ENCODE assay signal across 28 mouse cellular contexts in genomic region chr16:40294296-40294882, GRCm38 (mm10).
DNase-seq lines count a peak whose midpoint lies in the region; ATAC-seq and TF ChIP-seq lines count a peak whose summit lies in the region.
"Had no signal": no experiment of that assay in that cellular context is flagged by ENCODE, and none has a peak within 500 bp of the region (broad histone marks: within the 10 kb centered on the region; RNA-seq: fewer than 3 reads in every experiment).

No protein-coding gene starts in this region.

- no peak for DNase-seq in forebrain, postnatal 0 days
- DNase-seq in midbrain, embryonic 10.5 days (ENCODE audit: low spot score) = no peak
- DNase-seq in hindbrain, embryonic 14.5 days (ENCODE audit: low spot score) = no peak
- DNase-seq in retina, embryonic 14.5 days (ENCODE audit: low spot score) = peak; percentile 17
- DNase-seq in gastrocnemius, postnatal 14 days = no peak
- no peak for DNase-seq in embryo, embryonic 9.5 days (ENCODE audit: extremely low spot score)
- DNase-seq: adrenal gland, postnatal 10 days; cerebellum, adult 11 months; cerebellum, adult 9-11 months; gastrocnemius, adult 2 months; heart, adult 2 months; heart, postnatal 4 days; kidney, adult 18-20 months; kidney, postnatal 25 days; liver; lung, adult 2 months; lung, postnatal 10 days; thymus, adult 2 months; thymus, postnatal 36 days had no signal

- no peaks in the 10 kb centered on the region for H3K9me3 ChIP-seq in forebrain, embryonic 13.5 days (replicated peaks)
- no peaks in the 10 kb centered on the region for H3K9me3 ChIP-seq in forebrain, postnatal 0 days (ENCODE audit: low read length)
- H3K9me3 ChIP-seq in midbrain, embryonic 13.5 days = no peaks in the 10 kb centered on the region
- H3K9me3 ChIP-seq in midbrain, embryonic 10.5 days (replicated peaks) = no peaks in the 10 kb centered on the region
- H3K9me3 ChIP-seq in hindbrain, embryonic 14.5 days (ENCODE audit: control insufficient read depth, low read length) = no peaks in the 10 kb centered on the region
- H3K9me3 ChIP-seq: heart, embryonic 12.5 days; kidney, embryonic 15.5 days had no signal

- WGBS in forebrain, embryonic 13.5 days = 54% methylated on average over 4 of the region's 4 CpGs
- WGBS in forebrain, postnatal 0 days = 59% methylated on average over 4 of the region's 4 CpGs
- WGBS in midbrain, embryonic 13.5 days = 36% methylated on average over 4 of the region's 4 CpGs
- 56% methylated on average over 4 of the region's 4 CpGs for WGBS in midbrain, embryonic 10.5 days
- 28% methylated on average over 4 of the region's 4 CpGs for WGBS in hindbrain, embryonic 14.5 days

- no peaks in the 10 kb centered on the region for H3K36me3 ChIP-seq in forebrain, embryonic 13.5 days (ENCODE audit: poor library complexity, severe bottlenecking)
- H3K36me3 ChIP-seq in forebrain, postnatal 0 days (ENCODE audit: insufficient read depth) = no peaks in the 10 kb centered on the region
- H3K36me3 ChIP-seq in midbrain, embryonic 13.5 days = no peaks in the 10 kb centered on the region
- no peaks in the 10 kb centered on the region for H3K36me3 ChIP-seq in midbrain, embryonic 10.5 days
- no peaks in the 10 kb centered on the region for H3K36me3 ChIP-seq in hindbrain, embryonic 14.5 days (replicated peaks; ENCODE audit: control insufficient read depth, insufficient read depth)
- H3K36me3 ChIP-seq: heart, embryonic 12.5 days; kidney, embryonic 15.5 days had no signal

- no peak overlapping the region for H3K27ac ChIP-seq in forebrain, embryonic 13.5 days
- H3K27ac ChIP-seq in forebrain, postnatal 0 days (ENCODE audit: low read depth, low read length) = no peak overlapping the region
- no peak overlapping the region for H3K27ac ChIP-seq in midbrain, embryonic 13.5 days
- H3K27ac ChIP-seq in midbrain, embryonic 10.5 days (replicated peaks) = no peak overlapping the region
- no peak overlapping the region for H3K27ac ChIP-seq in hindbrain, embryonic 14.5 days
- H3K27ac ChIP-seq: gastrocnemius, adult 2 months; heart, adult 2 months; kidney, embryonic 15.5 days; liver, embryonic 14.5 days; macrophage had no signal

- ATAC-seq in forebrain, embryonic 13.5 days = peak; percentile 51; the same call in 1 of the 2 replicates
- ATAC-seq in forebrain, postnatal 0 days = no peak
- ATAC-seq in midbrain, embryonic 13.5 days = peak; percentile 65; the same call in 1 of the 2 replicates
- peak; percentile 43; the same call in 1 of the 2 replicates for ATAC-seq in hindbrain, embryonic 14.5 days (ENCODE audit: low FRiP score)

- H3K4me3 ChIP-seq in forebrain, embryonic 13.5 days = no peak overlapping the region
- H3K4me3 ChIP-seq in forebrain, postnatal 0 days (ENCODE audit: low read depth, low read length) = no peak overlapping the region
- no peak overlapping the region for H3K4me3 ChIP-seq in midbrain, embryonic 13.5 days (replicated peaks)
- no peak overlapping the region for H3K4me3 ChIP-seq in midbrain, embryonic 10.5 days
- H3K4me3 ChIP-seq in hindbrain, embryonic 14.5 days (replicated peaks; ENCODE audit: low read length) = no peak overlapping the region
- H3K4me3 ChIP-seq: erythroblast, embryonic 14.5 days; gastrocnemius, adult 2 months; heart, adult 2 months; heart, embryonic 12.5 days; kidney, embryonic 15.5 days; myocyte had no signal

- no peak overlapping the region for H3K9ac ChIP-seq in forebrain, embryonic 13.5 days
- H3K9ac ChIP-seq in forebrain, postnatal 0 days = no peak overlapping the region
- no peak overlapping the region for H3K9ac ChIP-seq in midbrain, embryonic 13.5 days (replicated peaks)
- H3K9ac ChIP-seq in hindbrain, embryonic 14.5 days = no peak overlapping the region
- H3K9ac ChIP-seq: heart, embryonic 12.5 days; kidney, embryonic 15.5 days; liver, embryonic 14.5 days had no signal

- intact Hi-C loops in gastrocnemius, postnatal 14 days (cut with DNase I; ENCODE audit: low total_unique reads) = no loop called here

- H3K4me1 ChIP-seq in forebrain, embryonic 13.5 days = no peaks in the 10 kb centered on the region
- no peaks in the 10 kb centered on the region for H3K4me1 ChIP-seq in forebrain, postnatal 0 days (ENCODE audit: insufficient read depth)
- peaks cover 12% of the 10 kb centered on the region for H3K4me1 ChIP-seq in midbrain, embryonic 13.5 days (replicated peaks)
- H3K4me1 ChIP-seq in midbrain, embryonic 10.5 days = peaks cover 14% of the 10 kb centered on the region
- H3K4me1 ChIP-seq in hindbrain, embryonic 14.5 days (replicated peaks; ENCODE audit: control insufficient read depth, insufficient read depth, low read length) = no peaks in the 10 kb centered on the region
- H3K4me1 ChIP-seq: heart, embryonic 12.5 days; kidney, embryonic 15.5 days had no signal

- H3K27me3 ChIP-seq in forebrain, embryonic 13.5 days = no peaks in the 10 kb centered on the region
- H3K27me3 ChIP-seq in forebrain, postnatal 0 days (ENCODE audit: insufficient read depth, low read length) = no peaks in the 10 kb centered on the region
- no peaks in the 10 kb centered on the region for H3K27me3 ChIP-seq in midbrain, embryonic 13.5 days
- H3K27me3 ChIP-seq in midbrain, embryonic 10.5 days (ENCODE audit: low read depth, poor library complexity, severe bottlenecking) = no peaks in the 10 kb centered on the region
- H3K27me3 ChIP-seq in hindbrain, embryonic 14.5 days (ENCODE audit: control insufficient read depth, insufficient read depth, low read length) = no peaks in the 10 kb centered on the region
- H3K27me3 ChIP-seq: CH12.LX; heart, embryonic 12.5 days; kidney, embryonic 15.5 days had no signal

- no peak overlapping the region for H3K4me2 ChIP-seq in forebrain, embryonic 13.5 days
- no peak overlapping the region for H3K4me2 ChIP-seq in forebrain, postnatal 0 days (ENCODE audit: low read depth)
- H3K4me2 ChIP-seq in midbrain, embryonic 13.5 days (replicated peaks) = no peak overlapping the region
- no peak overlapping the region for H3K4me2 ChIP-seq in hindbrain, embryonic 14.5 days (replicated peaks)
- H3K4me2 ChIP-seq: heart, embryonic 12.5 days; kidney, embryonic 15.5 days had no signal

- TF ChIP-seq CTCF in forebrain, postnatal 0 days (IDR thresholded peaks at IDR 0.05; ENCODE audit: low read depth) = no peak
